Mouse (Mus musculus): ENCODE data around the gene Cyp1b1. TPM values are rescaled to one million over a fixed set of nuclear protein-coding genes. Genes with fewer than 3 reads are reported as not detected.
A peak's percentile ranks its signal among the peaks of the same experiment; 100 is the strongest.

The Cyp1b1 gene
- polyA plus RNA-seq, 1 experiment from 2014 or later = 9.1 TPM

DNA sequence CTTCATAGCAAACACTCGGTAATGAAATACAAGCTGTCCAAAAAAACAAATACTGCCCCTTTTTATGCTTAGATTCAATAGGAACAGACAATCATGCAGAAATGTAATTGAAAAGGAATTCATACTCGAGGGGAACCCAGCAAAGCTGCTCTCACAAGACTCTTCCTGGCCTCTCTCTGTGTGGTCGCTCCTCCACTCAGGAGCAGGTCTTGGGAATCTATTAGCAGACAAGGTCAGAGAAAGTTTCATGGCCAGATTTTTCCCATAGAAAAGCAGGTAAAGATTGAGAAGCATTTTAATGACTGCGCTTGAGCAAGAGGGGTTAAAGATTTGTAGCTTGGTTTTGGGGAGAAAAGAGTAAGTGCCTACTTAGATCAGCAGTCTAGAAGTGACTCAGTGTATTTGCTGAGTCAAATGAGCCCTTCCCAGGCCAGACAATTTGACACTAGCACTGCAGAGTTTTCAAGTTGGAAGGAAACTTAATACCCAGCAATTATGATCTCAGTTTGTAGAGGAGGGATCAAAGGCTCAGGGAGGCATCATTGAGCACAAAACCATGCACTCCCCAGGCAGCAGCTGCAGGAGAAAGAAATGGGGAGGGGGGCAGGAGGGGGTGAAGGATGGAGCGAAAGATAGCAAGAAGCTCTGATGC is 24.1 kb upstream of the Cyp1b1 start:
- no peak overlapping the region for H3K27ac ChIP-seq
- WGBS = 42% methylated on average over 5 of the region's 5 CpGs

DNA sequence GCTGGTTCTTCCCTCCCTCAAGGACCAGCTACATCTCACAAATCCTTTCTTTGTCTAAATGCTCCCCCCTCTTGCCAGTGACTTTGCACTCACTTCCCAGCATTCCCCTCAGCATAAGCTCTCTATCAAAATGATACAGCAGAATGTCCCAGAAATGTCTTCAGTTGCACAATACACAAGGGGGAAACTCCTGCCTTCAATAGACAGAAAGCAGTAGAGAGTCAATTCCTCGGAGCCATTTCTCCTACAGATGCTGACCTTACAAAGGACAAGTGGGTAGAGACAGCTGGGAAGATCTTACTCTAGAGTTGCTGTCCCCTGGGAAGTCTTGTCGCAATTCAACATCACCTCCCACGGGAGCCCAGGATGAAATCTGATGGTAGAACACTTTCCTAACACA is 22.7 kb upstream of the Cyp1b1 start:
- Histone ChIP-seq H3K4me3 (replicated peaks) (no peak overlapping the region), H3K4me1 (peaks cover 13% of the 10 kb centered on the region; the same call in 1 of the 2 replicates), H3K4me2 (no peak overlapping the region), H3K27me3 (replicated peaks) (no peaks in the 10 kb centered on the region), H3K27ac (no peak overlapping the region), H3K9ac (no peak overlapping the region), H3K36me3 (no peaks in the 10 kb centered on the region), H3K9me3 (no peaks in the 10 kb centered on the region)
- WGBS = 80% methylated on average over 3 of the region's 3 CpGs
- no peak for ATAC-seq (ENCODE audit: insufficient read depth, low FRiP score, low read depth)

More for the DNA sequence above, 24.1 kb upstream of the Cyp1b1 start:
- no peak overlapping the region for H3K4me2 ChIP-seq
- 0 out of 2 replicates have a peak, but pooled peaks have one; percentile 31 for ATAC-seq (ENCODE audit: insufficient read depth, low FRiP score, low read depth)
- no peak overlapping the region for H3K9ac ChIP-seq
- no peaks in the 10 kb centered on the region for H3K36me3 ChIP-seq
- H3K9me3 ChIP-seq = no peaks in the 10 kb centered on the region
- no peak overlapping the region for H3K4me3 ChIP-seq (replicated peaks)
- H3K4me1 ChIP-seq = 0 out of 2 replicates have a peak, but pooled peaks cover 8% of the 10 kb centered on the region
- H3K27me3 ChIP-seq (replicated peaks) = no peaks in the 10 kb centered on the region

DNA sequence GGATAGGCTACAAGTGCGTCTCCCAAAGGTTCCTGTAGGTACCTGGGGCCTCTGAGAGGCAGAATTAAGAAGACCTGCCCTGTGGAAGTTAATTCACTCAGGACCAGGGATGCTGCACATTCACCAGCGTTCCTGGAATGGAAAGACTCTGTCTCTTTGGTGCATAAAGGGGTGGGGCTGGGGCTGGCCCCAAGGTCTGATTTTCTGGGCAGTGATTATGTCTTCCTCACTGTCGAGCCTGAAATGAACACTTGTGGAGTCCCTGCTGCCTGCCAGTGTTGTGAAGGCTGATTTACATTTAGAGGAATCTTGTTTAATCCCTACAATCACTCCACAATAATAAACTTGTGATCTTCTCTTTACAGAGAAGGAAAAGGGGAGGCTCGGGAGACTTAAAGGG is 18.2 kb upstream of the Cyp1b1 start:
- Histone ChIP-seq H3K4me2 (no peak overlapping the region), H3K4me3 (replicated peaks) (no peak overlapping the region), H3K36me3 (no peaks in the 10 kb centered on the region), H3K27ac (no peak overlapping the region), H3K27me3 (replicated peaks) (no peaks in the 10 kb centered on the region), H3K9me3 (no peaks in the 10 kb centered on the region), H3K9ac (no peak overlapping the region), H3K4me1 (peaks cover 20% of the 10 kb centered on the region)
- WGBS = 43% methylated on average over 4 of the region's 4 CpGs
- no peak for ATAC-seq (ENCODE audit: insufficient read depth, low FRiP score, low read depth)

DNA sequence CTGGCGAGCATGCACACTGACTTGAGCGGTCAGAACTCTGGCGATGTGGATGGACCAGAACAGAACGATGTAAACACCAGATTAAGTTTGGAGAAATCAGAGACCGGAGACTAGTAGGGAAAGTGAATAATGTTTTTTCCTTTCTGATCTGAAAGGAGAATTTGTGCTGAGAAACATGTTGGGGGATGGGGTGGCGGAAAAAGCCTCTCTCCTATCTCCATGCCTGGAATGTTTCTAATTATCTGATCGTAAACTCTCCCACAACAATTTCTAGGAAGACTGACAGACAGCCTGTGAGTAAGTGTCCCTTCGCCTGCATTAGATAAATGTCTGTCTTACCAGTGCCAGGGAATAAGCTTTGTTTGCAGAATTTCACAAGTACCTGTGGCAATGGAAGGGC is 16.1 kb upstream of the Cyp1b1 start:
- H3K9me3 ChIP-seq = no peaks in the 10 kb centered on the region
- no peak overlapping the region for H3K27ac ChIP-seq
- no peaks in the 10 kb centered on the region for H3K27me3 ChIP-seq (replicated peaks)
- no peak for ATAC-seq (ENCODE audit: insufficient read depth, low FRiP score, low read depth)
- no peak overlapping the region for H3K9ac ChIP-seq
- no peak overlapping the region for H3K4me2 ChIP-seq
- no peak overlapping the region for H3K4me3 ChIP-seq (replicated peaks)
- H3K4me1 ChIP-seq = peaks cover 23% of the 10 kb centered on the region
- H3K36me3 ChIP-seq = no peaks in the 10 kb centered on the region
- 39% methylated on average over 8 of the region's 8 CpGs for WGBS

DNA sequence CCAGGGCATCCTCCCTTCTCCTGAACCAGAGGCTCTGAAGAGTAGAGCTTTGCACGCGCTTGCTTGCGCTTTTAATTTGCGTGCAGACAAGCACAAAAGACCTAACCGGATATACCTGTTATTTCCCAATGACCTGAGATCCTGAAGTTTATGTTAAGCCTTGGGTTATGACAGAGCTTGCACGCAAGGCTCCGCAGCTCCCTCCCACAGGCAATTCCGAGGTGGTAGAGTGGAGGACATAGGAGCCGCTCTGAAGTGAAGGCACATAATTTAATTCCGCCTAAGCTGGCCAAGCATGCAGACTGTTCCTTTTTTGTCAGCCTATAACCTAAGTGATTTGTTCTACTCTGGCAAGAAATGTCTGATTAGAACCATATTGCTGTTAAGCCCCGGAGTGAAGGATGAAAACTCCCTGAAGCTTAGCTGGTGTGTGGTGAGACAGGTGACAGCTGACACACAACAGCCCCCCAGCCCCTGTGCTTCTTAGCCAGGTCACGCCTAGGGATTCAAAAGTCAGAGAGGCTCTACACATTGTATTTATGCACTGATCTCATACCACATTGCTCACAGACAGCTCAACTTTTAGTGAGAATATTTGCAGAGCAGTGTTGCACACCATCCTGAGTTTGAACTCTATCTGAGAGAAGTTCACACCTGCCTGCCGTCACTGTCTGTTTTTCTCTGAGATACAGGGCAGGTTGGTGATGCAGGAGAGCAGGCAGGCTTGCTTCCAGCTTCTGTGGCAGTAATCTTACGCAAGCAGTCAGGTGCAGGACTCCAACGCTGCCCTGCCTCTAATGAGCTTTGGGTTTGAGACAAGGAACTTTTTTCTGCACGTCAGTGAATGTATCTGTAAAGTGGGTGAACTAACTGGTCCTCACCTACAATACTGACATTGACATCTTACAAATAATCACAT is 14.0 kb upstream of the Cyp1b1 start:
- Histone ChIP-seq H3K4me3 (replicated peaks) (peak overlapping the region; percentile 8; the same call in 1 of the 2 replicates), H3K9me3 (no peaks in the 10 kb centered on the region), H3K4me1 (peaks cover 23% of the 10 kb centered on the region), H3K4me2 (peak overlapping the region; percentile 41), H3K36me3 (no peaks in the 10 kb centered on the region), H3K27me3 (replicated peaks) (no peaks in the 10 kb centered on the region), H3K9ac (no peak overlapping the region), H3K27ac (peak overlapping the region; percentile 60)
- peak; percentile 61 for ATAC-seq (ENCODE audit: insufficient read depth, low FRiP score, low read depth)
- 21% methylated on average over 16 of the region's 16 CpGs for WGBS

DNA sequence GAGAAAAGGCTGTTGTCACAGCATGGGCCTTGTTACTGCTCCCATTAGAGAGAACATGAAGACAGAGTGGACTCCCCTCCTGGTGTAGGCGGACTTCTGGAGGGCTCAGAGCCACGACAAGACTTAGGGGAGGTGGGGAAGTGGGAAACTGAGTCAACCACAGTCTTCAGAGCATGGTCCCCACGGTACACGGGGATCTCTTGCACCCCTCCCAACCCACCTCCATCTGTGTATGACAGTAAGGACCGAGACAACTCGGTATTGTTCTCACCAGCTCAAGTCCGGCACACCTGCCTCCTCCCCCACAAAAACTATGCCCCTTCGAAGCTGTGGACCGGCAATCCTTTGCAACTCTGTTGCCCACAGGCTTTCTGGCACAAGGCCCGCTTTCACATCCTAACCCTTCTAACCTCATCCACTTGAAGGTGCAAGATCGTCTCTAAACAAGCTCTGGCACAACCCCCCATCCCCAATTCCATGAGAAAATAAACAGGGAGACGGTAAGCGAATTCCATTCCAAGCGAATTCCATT is 13.3 kb upstream of the Cyp1b1 start:
- no peak for ATAC-seq (ENCODE audit: insufficient read depth, low FRiP score, low read depth)
- no peaks in the 10 kb centered on the region for H3K27me3 ChIP-seq (replicated peaks)
- H3K27ac ChIP-seq = peak overlapping the region; percentile 60; the same call in 1 of the 2 replicates
- no peak overlapping the region for H3K9ac ChIP-seq
- peak overlapping the region; percentile 41 for H3K4me2 ChIP-seq
- H3K4me3 ChIP-seq (replicated peaks) = peak overlapping the region; percentile 8; the same call in 1 of the 2 replicates
- H3K9me3 ChIP-seq = no peaks in the 10 kb centered on the region
- peaks cover 23% of the 10 kb centered on the region for H3K4me1 ChIP-seq
- WGBS = 26% methylated on average over 14 of the region's 14 CpGs
- no peaks in the 10 kb centered on the region for H3K36me3 ChIP-seq

DNA sequence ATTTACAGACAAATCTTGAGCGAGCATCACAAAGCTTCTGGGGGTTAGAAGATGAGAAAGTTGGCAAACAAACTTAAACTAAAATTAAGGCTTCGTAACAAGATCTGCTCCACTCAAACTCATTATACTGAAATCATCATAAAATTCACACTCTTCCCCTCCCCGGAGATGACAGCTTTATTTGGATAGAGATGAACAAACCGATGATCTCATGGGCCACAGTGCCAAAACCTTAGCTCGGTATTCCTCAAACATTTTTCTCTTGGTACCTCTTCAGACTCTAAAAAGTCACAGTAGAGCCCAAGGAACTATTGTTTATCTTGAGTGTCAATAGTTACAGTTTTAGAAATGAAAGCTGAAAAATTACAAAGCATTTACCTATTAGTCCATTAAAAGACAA is 11.8 kb upstream of the Cyp1b1 start:
- no peak overlapping the region for H3K9ac ChIP-seq
- H3K4me2 ChIP-seq = no peak overlapping the region
- no peak for ATAC-seq (ENCODE audit: insufficient read depth, low FRiP score, low read depth)
- no peak overlapping the region for H3K4me3 ChIP-seq (replicated peaks)
- no peaks in the 10 kb centered on the region for H3K36me3 ChIP-seq
- 64% methylated on average over 5 of the region's 5 CpGs for WGBS
- no peaks in the 10 kb centered on the region for H3K27me3 ChIP-seq (replicated peaks)
- H3K9me3 ChIP-seq = no peaks in the 10 kb centered on the region
- H3K27ac ChIP-seq = no peak overlapping the region
- peaks cover 18% of the 10 kb centered on the region for H3K4me1 ChIP-seq

DNA sequence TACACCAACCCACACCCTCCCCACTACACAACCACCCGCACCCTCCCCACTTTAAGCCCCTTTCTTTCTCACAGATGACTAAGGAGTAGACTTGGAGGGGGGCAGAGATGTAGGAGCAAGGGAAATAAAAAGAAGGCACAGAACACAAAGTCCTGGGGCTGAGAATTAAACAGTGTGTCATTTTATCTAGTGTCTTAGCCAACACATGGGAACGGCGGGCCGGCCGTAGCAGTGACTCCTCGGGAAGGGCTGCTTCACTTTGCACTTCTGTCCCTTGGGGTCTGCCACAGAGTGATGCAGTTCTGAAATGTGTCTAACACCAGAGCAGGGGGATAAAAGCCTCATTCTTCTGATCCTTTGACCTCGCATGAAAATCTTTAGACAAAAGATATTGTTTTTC is 5.8 kb upstream of the Cyp1b1 start:
- no peak overlapping the region for H3K9ac ChIP-seq
- 0 out of 2 replicates have a peak, but pooled peaks cover 3% of the 10 kb centered on the region for H3K27me3 ChIP-seq (replicated peaks)
- H3K4me2 ChIP-seq = no peak overlapping the region
- H3K4me3 ChIP-seq (replicated peaks) = no peak overlapping the region
- no peaks in the 10 kb centered on the region for H3K9me3 ChIP-seq
- H3K27ac ChIP-seq = no peak overlapping the region
- peaks cover 4% of the 10 kb centered on the region; the same call in 1 of the 2 replicates for H3K4me1 ChIP-seq
- no peak for ATAC-seq (ENCODE audit: insufficient read depth, low FRiP score, low read depth)
- 75% methylated on average over 7 of the region's 7 CpGs for WGBS
- H3K36me3 ChIP-seq = no peaks in the 10 kb centered on the region

DNA sequence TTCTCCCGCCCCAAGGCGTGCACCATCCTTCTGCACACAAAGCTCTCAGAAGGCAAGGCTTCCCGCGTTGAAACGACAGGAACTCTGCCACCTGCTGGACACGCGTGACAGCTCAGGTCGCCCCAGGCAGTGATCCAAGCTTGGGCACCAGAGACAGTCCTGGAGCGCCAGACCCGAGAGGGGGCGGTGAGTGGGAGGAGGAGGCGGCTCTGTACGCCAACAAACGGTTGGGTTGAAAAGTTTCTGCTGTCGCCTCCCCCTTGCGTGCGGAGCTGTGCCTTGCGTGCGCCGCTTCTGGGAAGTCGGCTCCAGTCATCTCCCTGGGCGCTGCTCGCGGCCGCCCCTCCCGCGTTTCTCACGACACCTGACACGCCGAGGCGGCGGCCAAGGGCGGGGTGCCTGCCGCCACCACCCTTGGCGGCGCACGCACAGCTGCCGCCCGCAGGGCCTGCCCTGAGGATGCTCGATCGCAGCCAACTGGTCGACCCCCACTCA is 835 bp upstream of the Cyp1b1 start:
- peak overlapping the region; percentile 89 for H3K4me2 ChIP-seq
- H3K36me3 ChIP-seq = no peaks in the 10 kb centered on the region
- H3K9ac ChIP-seq = no peak overlapping the region
- peak overlapping the region; percentile 42 for H3K4me3 ChIP-seq (replicated peaks)
- peak overlapping the region; percentile 40; the same call in 1 of the 2 replicates for H3K27ac ChIP-seq
- no peaks in the 10 kb centered on the region for H3K9me3 ChIP-seq
- under 1% methylated on average over 42 of the region's 42 CpGs for WGBS
- peaks cover 31% of the 10 kb centered on the region for H3K27me3 ChIP-seq (replicated peaks)
- ATAC-seq (ENCODE audit: insufficient read depth, low FRiP score, low read depth) = peak; percentile 87
- peaks cover 33% of the 10 kb centered on the region for H3K4me1 ChIP-seq

DNA sequence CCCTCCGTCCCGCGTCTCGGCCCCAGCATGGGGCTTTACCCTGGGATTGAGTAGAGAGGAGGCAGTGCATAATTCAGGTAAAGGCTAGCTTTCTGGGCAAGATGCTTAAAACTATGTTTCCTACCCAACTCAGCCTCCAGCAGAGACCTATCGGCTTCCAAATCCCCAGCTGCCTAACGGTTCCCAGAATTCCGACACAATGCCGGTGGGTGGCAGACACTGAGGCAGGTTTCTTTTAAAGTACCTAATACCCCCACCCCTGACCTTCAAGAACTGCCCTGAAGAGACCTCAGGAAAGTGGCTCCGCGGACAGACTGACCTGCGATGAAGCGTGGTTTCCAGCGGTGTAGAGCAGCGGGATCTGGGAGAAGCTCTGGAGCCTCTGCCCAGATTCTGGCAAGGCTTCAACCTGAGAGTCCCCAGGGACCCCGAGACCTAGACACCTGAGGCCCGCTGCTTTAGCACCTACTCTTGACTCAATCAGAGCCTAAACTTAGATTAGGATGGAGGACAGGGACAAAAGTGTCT is 429 bp downstream of the Cyp1b1 start:
- H3K4me1 ChIP-seq = peaks cover 33% of the 10 kb centered on the region
- peaks cover 38% of the 10 kb centered on the region for H3K27me3 ChIP-seq (replicated peaks)
- 0 out of 2 replicates have a peak overlapping the region, but pooled peaks have one; percentile 24 for H3K27ac ChIP-seq
- no peak overlapping the region for H3K9ac ChIP-seq
- H3K4me2 ChIP-seq = peak overlapping the region; percentile 89
- no peaks in the 10 kb centered on the region for H3K36me3 ChIP-seq
- no peaks in the 10 kb centered on the region for H3K9me3 ChIP-seq
- peak overlapping the region; percentile 42 for H3K4me3 ChIP-seq (replicated peaks)
- no peak for ATAC-seq (ENCODE audit: insufficient read depth, low FRiP score, low read depth)
- 2% methylated on average over 16 of the region's 16 CpGs for WGBS

DNA sequence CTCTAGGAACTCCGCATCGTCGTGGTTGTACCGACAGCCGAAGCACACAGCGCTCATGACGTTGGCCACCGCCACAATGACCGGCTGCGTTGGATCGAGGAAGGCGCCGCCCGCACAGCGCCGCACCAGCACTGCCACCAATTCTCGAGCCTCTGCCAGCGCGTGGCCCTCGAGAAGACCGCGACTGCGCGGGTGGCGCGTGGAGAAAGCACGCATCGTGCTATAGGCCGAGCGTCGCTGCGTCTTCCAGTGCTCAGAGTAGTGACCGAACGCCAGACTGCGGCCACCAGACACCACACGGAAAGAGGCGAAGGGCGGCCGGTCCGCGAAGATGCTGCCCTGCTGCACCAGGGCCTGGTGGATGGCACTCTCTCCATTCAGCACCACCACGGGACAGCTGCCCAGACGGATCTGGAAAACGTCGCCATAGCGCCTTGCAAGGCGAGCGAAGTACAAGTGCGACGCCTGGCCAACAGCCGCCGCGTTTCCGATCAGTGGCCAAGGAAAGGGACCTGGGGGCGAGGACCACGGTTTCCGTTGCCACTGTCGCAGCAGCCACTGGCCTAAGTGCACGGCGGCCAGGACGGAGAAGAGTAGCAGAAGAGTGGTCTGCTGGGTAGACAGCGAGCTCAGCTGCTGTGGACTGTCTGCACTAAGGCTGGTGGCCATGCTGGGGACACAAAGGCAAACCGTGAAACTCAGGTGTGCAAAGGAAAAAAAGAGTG is 1.1 kb downstream of the Cyp1b1 start:
- H3K27ac ChIP-seq = no peak overlapping the region
- peak overlapping the region; percentile 89 for H3K4me2 ChIP-seq
- no peaks in the 10 kb centered on the region for H3K36me3 ChIP-seq
- peaks cover 33% of the 10 kb centered on the region for H3K4me1 ChIP-seq
- peak overlapping the region; percentile 42 for H3K4me3 ChIP-seq (replicated peaks)
- ATAC-seq (ENCODE audit: insufficient read depth, low FRiP score, low read depth) = no peak
- 0 out of 2 replicates have a peak overlapping the region, but pooled peaks have one; percentile 9 for H3K9ac ChIP-seq
- peaks cover 38% of the 10 kb centered on the region for H3K27me3 ChIP-seq (replicated peaks)
- WGBS = 1% methylated on average over 63 of the region's 63 CpGs
- no peaks in the 10 kb centered on the region for H3K9me3 ChIP-seq
